Mouse (Mus musculus) NIH3T3 (cell line): Measurements from ENCODE around the gene Gata5.

Source experiments
- DNase-seq: peaks from one replicate; pipeline ENCODE4 v3.0.0-alpha.2; 2012; ENCODE audit warnings: low read depth

The Gata5 gene

GRCm38 (mm10) chr2:180334551-180334986 is at the start of gene Gata5:
TSS of gene Gata5 (minus strand) at chr2:180334699.
- no peak for DNase-seq

- no peak for DNase-seq
These were observed 42.2 kb upstream of the Gata5 start for GRCm38 (mm10) chr2:180376730-180377129.

DNA sequence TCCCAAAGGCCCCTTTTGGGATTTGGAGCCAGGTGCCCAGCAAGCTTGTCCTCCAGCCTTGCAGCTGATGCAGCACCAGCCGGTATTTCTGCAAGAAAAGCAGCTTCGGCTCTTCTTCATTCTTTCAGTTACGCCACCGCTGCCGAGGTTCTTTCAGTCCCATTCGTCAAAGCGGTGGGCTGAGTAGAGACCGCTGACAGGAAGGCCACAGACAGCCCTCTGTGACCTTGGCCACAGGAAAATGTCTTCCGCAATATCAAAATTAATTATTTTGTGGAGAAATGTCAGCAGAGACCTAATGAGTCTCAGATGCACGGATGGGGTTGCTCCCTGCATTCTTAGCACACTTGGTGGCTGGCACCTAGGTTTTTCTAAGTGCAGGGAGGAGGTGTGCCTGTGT is 38.8 kb upstream of the Gata5 start:
- no peak for DNase-seq

- DNase-seq: no peak
These were observed 33.9 kb upstream of the Gata5 start for GRCm38 (mm10) chr2:180368359-180368758.

- DNase-seq: no peak
These were observed 32.9 kb upstream of the Gata5 start for GRCm38 (mm10) chr2:180367350-180367749.

DNA sequence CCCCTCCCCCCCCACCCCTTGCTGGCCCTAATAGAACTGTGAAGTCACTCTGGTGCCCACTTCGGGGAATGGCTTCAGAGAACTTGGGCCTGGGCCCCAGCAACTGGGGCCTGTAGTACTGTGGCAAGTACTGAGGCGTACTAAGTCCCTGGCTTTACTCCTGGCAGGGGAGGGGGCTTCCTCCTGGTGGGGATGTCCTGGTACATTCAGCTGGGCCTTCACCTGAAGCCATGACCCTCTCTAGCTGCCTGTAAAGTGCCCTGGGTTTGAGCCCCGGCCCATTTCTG is 28.9 kb upstream of the Gata5 start:
- DNase-seq: no peak

- DNase-seq: no peak
These were observed 28.3 kb upstream of the Gata5 start for GRCm38 (mm10) chr2:180362585-180363433.

GRCm38 (mm10) chr2:180359062-180359461 is 24.6 kb upstream of the Gata5 start:
- no peak for DNase-seq

GRCm38 (mm10) chr2:180353338-180353737 is 18.8 kb upstream of the Gata5 start:
- peak; percentile 48 for DNase-seq

DNA sequence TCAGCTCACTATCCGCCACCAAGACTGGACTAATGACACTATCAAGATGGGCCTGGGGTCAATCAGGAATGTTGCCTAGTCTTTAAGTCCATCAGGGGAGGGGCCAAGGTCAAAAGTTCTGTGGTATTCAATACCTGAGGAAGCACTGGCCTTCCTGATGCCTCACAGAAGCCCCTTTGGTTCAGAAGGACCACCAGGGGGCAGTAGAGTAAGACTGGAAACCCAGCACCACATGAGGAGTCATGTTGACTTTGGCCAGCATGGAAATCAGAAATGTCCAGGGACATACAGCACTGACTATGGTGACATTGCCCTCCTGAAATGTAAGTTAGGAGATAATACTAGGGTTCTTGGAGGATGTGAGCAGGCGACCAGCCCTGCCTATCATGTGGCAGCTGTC is 16.2 kb upstream of the Gata5 start:
- peak; percentile 56 for DNase-seq

GRCm38 (mm10) chr2:180346820-180347497 is 12.5 kb upstream of the Gata5 start:
- DNase-seq: peak; percentile 91

- DNase-seq: no peak
These were observed 8.6 kb upstream of the Gata5 start for GRCm38 (mm10) chr2:180343092-180343491.

DNA sequence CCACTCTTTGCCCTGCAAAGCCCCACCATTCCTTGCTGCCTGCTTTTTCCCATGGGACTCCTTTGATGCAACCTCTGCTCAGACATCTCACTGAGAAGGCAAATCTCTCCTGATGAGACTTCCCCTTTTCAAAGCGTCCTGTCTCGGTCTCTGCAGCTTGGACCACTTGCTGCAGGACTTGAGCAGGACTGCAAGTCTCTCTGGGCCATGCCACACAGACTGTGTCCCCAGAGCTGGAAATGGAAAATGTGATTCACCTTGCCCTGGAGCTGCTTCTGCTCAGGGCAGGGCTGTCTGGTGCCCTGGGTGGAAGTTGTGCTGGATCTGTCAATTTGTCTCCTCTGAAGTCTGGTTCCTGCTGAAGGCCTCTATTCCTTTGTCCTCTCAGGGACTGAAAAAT is 7.7 kb upstream of the Gata5 start:
- DNase-seq: no peak

DNA sequence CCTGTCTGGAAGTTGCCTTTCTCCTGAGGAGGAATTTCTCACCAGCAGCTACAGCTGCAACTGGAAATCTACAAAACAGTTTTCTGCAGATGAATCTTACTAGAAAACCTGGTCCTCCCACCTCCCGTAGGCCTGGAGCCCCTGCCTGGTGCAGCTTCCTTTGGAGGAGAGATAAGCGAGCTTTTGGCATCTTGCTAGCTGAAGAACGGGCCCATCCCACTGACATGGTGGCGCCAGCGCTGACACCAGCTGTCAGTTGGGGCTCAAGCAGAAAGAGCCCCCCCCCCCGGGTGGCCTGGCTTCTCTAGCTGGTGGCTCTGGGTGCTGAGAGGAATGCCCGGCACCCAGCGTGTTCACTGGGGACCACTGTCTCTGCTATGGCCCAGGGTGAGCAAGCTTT is 6.7 kb upstream of the Gata5 start:
- DNase-seq: no peak

DNA sequence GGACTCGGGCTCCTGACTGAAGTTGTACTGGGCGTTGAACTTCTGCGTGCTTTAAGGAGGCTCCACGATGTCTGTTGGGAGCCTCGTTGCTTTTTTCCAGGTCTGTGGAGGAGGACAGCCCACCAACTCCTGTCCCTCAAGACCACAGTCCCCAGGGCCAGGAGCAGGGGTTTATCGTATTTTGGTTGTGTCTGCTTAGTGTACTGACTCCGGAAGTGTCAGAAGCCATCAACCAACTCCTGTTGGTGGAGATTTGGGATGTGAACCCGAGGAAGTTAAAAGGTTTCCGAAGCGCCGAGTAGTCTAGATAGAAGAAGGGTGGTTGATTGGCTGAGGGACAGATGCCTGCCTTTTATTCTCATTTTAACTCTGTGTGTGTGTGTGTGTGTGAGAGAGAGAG is 5.4 kb upstream of the Gata5 start:
- DNase-seq: no peak

DNA sequence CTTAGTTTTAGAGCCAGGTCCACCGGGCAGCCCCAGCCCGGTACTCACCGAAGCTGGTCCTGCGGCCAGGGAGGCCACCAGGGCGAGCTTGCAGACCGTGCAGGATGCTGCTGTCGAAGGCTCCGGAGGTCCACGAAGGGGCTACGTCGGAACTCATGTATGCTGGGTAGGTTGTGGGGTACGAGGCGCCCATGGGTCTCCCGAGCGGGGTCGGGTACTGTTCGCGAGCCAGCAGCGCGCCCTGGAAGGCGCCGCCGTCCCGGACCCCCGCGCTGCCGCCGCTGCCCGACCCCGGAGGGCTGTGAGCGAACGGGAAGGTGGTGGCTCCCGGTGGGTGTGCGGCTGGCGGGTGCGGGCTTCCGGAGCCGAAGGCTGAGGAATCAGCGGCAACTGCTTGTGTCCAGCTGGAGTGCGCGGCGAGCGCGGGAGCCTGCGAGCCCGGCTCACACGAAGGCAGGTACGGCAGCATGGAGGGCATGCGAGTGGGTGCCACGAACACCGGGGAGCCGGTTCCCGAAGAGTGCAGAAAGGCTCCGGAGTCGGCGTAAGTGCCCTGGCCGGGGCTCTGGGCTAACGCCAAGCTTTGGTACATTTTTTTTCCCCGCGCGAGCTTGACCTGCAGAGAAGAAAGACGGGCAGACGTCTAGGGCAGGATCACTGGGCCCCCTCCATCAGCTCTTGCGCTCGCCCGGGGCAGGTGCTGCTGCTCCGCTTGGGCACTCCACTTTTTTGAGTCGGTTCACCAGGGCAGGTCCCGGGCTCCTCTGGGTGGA is 535 bp downstream of the Gata5 start:
- no peak for DNase-seq

DNA sequence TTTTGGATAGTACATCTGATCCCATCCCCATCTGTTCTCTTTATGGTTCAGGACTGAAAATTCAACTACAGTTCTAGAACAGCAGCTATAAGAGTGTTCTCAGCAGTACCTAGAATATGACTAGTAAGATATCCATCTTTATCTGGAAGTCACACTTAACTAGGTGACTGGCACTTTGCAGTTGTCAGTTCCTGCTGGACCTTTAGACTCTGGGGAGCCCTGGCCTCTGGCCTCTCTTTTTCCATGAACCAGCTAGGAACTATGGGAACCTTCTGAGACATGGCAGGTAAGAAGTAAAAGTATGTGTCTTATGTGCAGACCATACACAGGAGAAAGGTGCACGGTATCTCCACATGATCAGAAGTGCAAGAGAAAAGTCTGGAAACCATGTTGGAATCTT is 5.0 kb downstream of the Gata5 start:
- no peak for DNase-seq

GRCm38 (mm10) chr2:180322674-180323355 is 11.7 kb downstream of the Gata5 start:
- no peak for DNase-seq

DNA sequence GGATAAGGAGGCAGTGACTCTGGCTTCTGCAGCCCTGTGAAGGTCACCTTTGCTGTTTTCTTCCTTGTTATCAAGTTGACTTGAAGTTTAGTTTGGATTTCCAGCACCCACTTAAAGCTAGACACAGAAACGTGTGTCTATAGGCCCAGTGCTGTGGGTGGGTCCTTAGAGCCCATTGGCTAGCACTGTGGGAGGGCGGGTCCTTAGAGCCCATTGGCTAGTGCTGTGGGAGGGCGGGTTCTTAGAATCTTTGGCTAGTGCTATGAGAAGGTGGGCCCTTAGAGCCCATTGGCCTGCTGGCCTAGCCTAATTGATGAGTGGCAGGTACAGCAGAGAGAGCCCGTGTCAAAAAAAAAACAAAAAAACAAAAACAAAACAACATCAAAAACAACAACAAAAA is 14.3 kb downstream of the Gata5 start:
- no peak for DNase-seq

- no peak for DNase-seq
These were observed 16.9 kb downstream of the Gata5 start for GRCm38 (mm10) chr2:180317591-180317990.

DNA sequence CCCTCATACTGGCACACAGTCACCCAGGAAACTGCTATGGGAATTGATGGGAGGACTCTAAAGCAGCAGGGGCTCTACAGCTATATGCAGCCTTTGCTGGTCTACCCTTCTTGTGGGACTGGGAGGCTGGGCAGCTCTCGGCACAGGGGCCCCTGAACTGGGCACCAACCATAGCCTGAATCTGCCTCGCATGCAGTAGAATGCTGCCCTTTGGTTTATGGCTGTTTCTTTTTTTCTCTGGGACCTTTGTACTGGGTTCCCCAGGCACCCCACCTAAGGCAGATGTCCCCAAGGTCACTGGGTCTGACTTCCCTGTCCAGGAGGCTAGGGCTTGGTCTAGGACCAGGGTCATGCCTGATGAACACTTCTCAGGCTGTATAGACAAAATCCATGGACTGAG is 20.2 kb downstream of the Gata5 start:
- DNase-seq: no peak

GRCm38 (mm10) chr2:180311147-180311546 is 23.4 kb downstream of the Gata5 start:
- no peak for DNase-seq
